Mouse (Mus musculus): ENCODE data around the gene Trim25. TPM values are rescaled to one million over a fixed set of nuclear protein-coding genes. Genes with fewer than 3 reads are reported as not detected.

Gene Trim25
- polyA plus RNA-seq, 1 experiment = 80.5 TPM

GRCm38 (mm10) chr11:89012241-89012640 lies 13.1 kb downstream of the Trim25 start:
- Histone ChIP-seq H3K4me3 (ENCODE audit: control insufficient read depth, insufficient read depth, low read length) (no peak overlapping the region), H3K4me1 (replicated peaks; ENCODE audit: control insufficient read depth, insufficient read depth, low read length) (no peaks in the 10 kb centered on the region), H3K36me3 (ENCODE audit: control insufficient read depth, insufficient read depth, low read length) (peaks cover 74% of the 10 kb centered on the region), H3K27ac (ENCODE audit: control insufficient read depth, insufficient read depth, low read length) (no peak overlapping the region), H3K27me3 (ENCODE audit: control insufficient read depth, insufficient read depth, low read length) (no peaks in the 10 kb centered on the region)
- DNase-seq = no peak
- WGBS = 94% methylated on average over 5 of the region's 5 CpGs
- TF ChIP-seq CTCF (IDR thresholded peaks at IDR 0.05; ENCODE audit: borderline replicate concordance, control insufficient read depth, extremely low read depth, insufficient read depth, low read length, poor library complexity) (no peak), POLR2A (IDR thresholded peaks at IDR 0.05; ENCODE audit: control insufficient read depth, extremely low read depth, insufficient read depth, low read length, poor library complexity) (no peak)

GRCm38 (mm10) chr11:89017514-89018182 lies 18.5 kb downstream of the Trim25 start:
- no peak overlapping the region for H3K27ac ChIP-seq (ENCODE audit: control insufficient read depth, insufficient read depth, low read length)
- H3K36me3 ChIP-seq (ENCODE audit: control insufficient read depth, insufficient read depth, low read length) = peaks cover 47% of the 10 kb centered on the region

GRCm38 (mm10) chr11:89020681-89021305 lies 21.6 kb downstream of the Trim25 start:
- TF ChIP-seq POLR2A (IDR thresholded peaks at IDR 0.05; ENCODE audit: control insufficient read depth, extremely low read depth, insufficient read depth, low read length, poor library complexity) (no peak), CTCF (IDR thresholded peaks at IDR 0.05; ENCODE audit: borderline replicate concordance, control insufficient read depth, extremely low read depth, insufficient read depth, low read length, poor library complexity) (no peak)
- no peaks in the 10 kb centered on the region for H3K27me3 ChIP-seq (ENCODE audit: control insufficient read depth, insufficient read depth, low read length)
- no peak overlapping the region for H3K4me3 ChIP-seq (ENCODE audit: control insufficient read depth, insufficient read depth, low read length)
- DNase-seq = no peak
- H3K4me1 ChIP-seq (replicated peaks; ENCODE audit: control insufficient read depth, insufficient read depth, low read length) = peaks cover 9% of the 10 kb centered on the region
- 92% methylated on average over 9 of the region's 9 CpGs for WGBS
- H3K27ac ChIP-seq (ENCODE audit: control insufficient read depth, insufficient read depth, low read length) = no peak overlapping the region
- peaks cover 29% of the 10 kb centered on the region for H3K36me3 ChIP-seq (ENCODE audit: control insufficient read depth, insufficient read depth, low read length)

More at GRCm38 (mm10) chr11:89017514-89018182, 18.5 kb downstream of the Trim25 start:
- 95% methylated on average over 9 of the region's 9 CpGs for WGBS
- no peak for TF ChIP-seq POLR2A (IDR thresholded peaks at IDR 0.05; ENCODE audit: control insufficient read depth, extremely low read depth, insufficient read depth, low read length, poor library complexity)
- TF ChIP-seq CTCF (IDR thresholded peaks at IDR 0.05; ENCODE audit: borderline replicate concordance, control insufficient read depth, extremely low read depth, insufficient read depth, low read length, poor library complexity) = no peak
- H3K4me1 ChIP-seq (replicated peaks; ENCODE audit: control insufficient read depth, insufficient read depth, low read length) = 0 out of 2 replicates have a peak, but pooled peaks cover 3% of the 10 kb centered on the region
- no peak overlapping the region for H3K4me3 ChIP-seq (ENCODE audit: control insufficient read depth, insufficient read depth, low read length)
- H3K27me3 ChIP-seq (ENCODE audit: control insufficient read depth, insufficient read depth, low read length) = no peaks in the 10 kb centered on the region
- DNase-seq = no peak

- Histone ChIP-seq H3K4me1 (replicated peaks; ENCODE audit: control insufficient read depth, insufficient read depth, low read length) (peaks cover 9% of the 10 kb centered on the region), H3K36me3 (ENCODE audit: control insufficient read depth, insufficient read depth, low read length) (peaks cover 22% of the 10 kb centered on the region), H3K27ac (ENCODE audit: control insufficient read depth, insufficient read depth, low read length) (no peak overlapping the region), H3K4me3 (ENCODE audit: control insufficient read depth, insufficient read depth, low read length) (no peak overlapping the region), H3K27me3 (ENCODE audit: control insufficient read depth, insufficient read depth, low read length) (no peaks in the 10 kb centered on the region)
- no peak for DNase-seq
- 92% methylated on average over 7 of the region's 7 CpGs for WGBS
- TF ChIP-seq POLR2A (IDR thresholded peaks at IDR 0.05; ENCODE audit: control insufficient read depth, extremely low read depth, insufficient read depth, low read length, poor library complexity) (no peak), CTCF (IDR thresholded peaks at IDR 0.05; ENCODE audit: borderline replicate concordance, control insufficient read depth, extremely low read depth, insufficient read depth, low read length, poor library complexity) (no peak)
Observed at GRCm38 (mm10) chr11:89021687-89022086, 22.5 kb downstream of the Trim25 start.

GRCm38 (mm10) chr11:89022120-89022731 lies 23.1 kb downstream of the Trim25 start:
- no peaks in the 10 kb centered on the region for H3K27me3 ChIP-seq (ENCODE audit: control insufficient read depth, insufficient read depth, low read length)
- DNase-seq = no peak
- no peak overlapping the region for H3K27ac ChIP-seq (ENCODE audit: control insufficient read depth, insufficient read depth, low read length)
- H3K4me1 ChIP-seq (replicated peaks; ENCODE audit: control insufficient read depth, insufficient read depth, low read length) = peaks cover 9% of the 10 kb centered on the region
- TF ChIP-seq POLR2A (IDR thresholded peaks at IDR 0.05; ENCODE audit: control insufficient read depth, extremely low read depth, insufficient read depth, low read length, poor library complexity) (no peak), CTCF (IDR thresholded peaks at IDR 0.05; ENCODE audit: borderline replicate concordance, control insufficient read depth, extremely low read depth, insufficient read depth, low read length, poor library complexity) (no peak)
- 82% methylated on average over 8 of the region's 8 CpGs for WGBS
- H3K36me3 ChIP-seq (ENCODE audit: control insufficient read depth, insufficient read depth, low read length) = peaks cover 19% of the 10 kb centered on the region
- no peak overlapping the region for H3K4me3 ChIP-seq (ENCODE audit: control insufficient read depth, insufficient read depth, low read length)

GRCm38 (mm10) chr11:89023477-89023876 lies 24.3 kb downstream of the Trim25 start:
- no peak for DNase-seq
- 93% methylated on average over 10 of the region's 10 CpGs for WGBS
- H3K27me3 ChIP-seq (ENCODE audit: control insufficient read depth, insufficient read depth, low read length) = no peaks in the 10 kb centered on the region
- H3K27ac ChIP-seq (ENCODE audit: control insufficient read depth, insufficient read depth, low read length) = no peak overlapping the region
- TF ChIP-seq CTCF (IDR thresholded peaks at IDR 0.05; ENCODE audit: borderline replicate concordance, control insufficient read depth, extremely low read depth, insufficient read depth, low read length, poor library complexity) = no peak
- TF ChIP-seq POLR2A (IDR thresholded peaks at IDR 0.05; ENCODE audit: control insufficient read depth, extremely low read depth, insufficient read depth, low read length, poor library complexity) = no peak
- H3K4me1 ChIP-seq (replicated peaks; ENCODE audit: control insufficient read depth, insufficient read depth, low read length) = peaks cover 15% of the 10 kb centered on the region
- H3K36me3 ChIP-seq (ENCODE audit: control insufficient read depth, insufficient read depth, low read length) = peaks cover 12% of the 10 kb centered on the region
- no peak overlapping the region for H3K4me3 ChIP-seq (ENCODE audit: control insufficient read depth, insufficient read depth, low read length)
